Mouse (Mus musculus): ENCODE results near the gene Pold1.

- no peak for TF ChIP-seq CTCF (IDR thresholded peaks at IDR 0.05; ENCODE audit: low read depth, low read length)
- no peak for TF ChIP-seq POLR2A (IDR thresholded peaks at IDR 0.05; ENCODE audit: insufficient read depth, low read length)
These were observed 18.1 kb downstream of the Pold1 start for GRCm38 (mm10) chr7:44530507-44530906.

Measured in ES-Bruce4 (cell line).